Mouse (Mus musculus): ENCODE measurements around the gene Tlcd2.

Tlcd2 gene

GRCm38 (mm10) chr11:75460844-75461742 lies at the start of gene Tlcd2:
Gene Tlcd2, plus strand, starts transcription at chr11:75461715.
- peak; percentile 100 for DNase-seq (ENCODE audit: low read depth, low spot score)

GRCm38 (mm10) chr11:75415096-75415495 lies 46.4 kb upstream of the Tlcd2 start:
- DNase-seq (ENCODE audit: low read depth, low spot score) = no peak

- no peak for DNase-seq (ENCODE audit: low read depth, low spot score)
These were observed 45.5 kb upstream of the Tlcd2 start for GRCm38 (mm10) chr11:75415994-75416393.

GRCm38 (mm10) chr11:75420037-75420436 lies 41.5 kb upstream of the Tlcd2 start:
- no peak for DNase-seq (ENCODE audit: low read depth, low spot score)

GRCm38 (mm10) chr11:75420810-75421374 lies 40.6 kb upstream of the Tlcd2 start:
- DNase-seq (ENCODE audit: low read depth, low spot score) = no peak

- no peak for DNase-seq (ENCODE audit: low read depth, low spot score)
These were observed 40.0 kb upstream of the Tlcd2 start for GRCm38 (mm10) chr11:75421375-75422012.

- DNase-seq (ENCODE audit: low read depth, low spot score) = no peak
These were observed 39.3 kb upstream of the Tlcd2 start, which contains the start of gene Serpinf1 for GRCm38 (mm10) chr11:75422013-75422792. Gene Serpinf1, minus strand, starts transcription at chr11:75422701.

- DNase-seq (ENCODE audit: low read depth, low spot score) = no peak
These were observed 38.4 kb upstream of the Tlcd2 start for GRCm38 (mm10) chr11:75423091-75423490.

GRCm38 (mm10) chr11:75424033-75424432 lies 37.5 kb upstream of the Tlcd2 start:
- DNase-seq (ENCODE audit: low read depth, low spot score) = no peak

GRCm38 (mm10) chr11:75424459-75424858 lies 37.1 kb upstream of the Tlcd2 start:
- DNase-seq (ENCODE audit: low read depth, low spot score) = no peak

GRCm38 (mm10) chr11:75429019-75429705 lies 32.4 kb upstream of the Tlcd2 start:
- DNase-seq (ENCODE audit: low read depth, low spot score) = no peak

GRCm38 (mm10) chr11:75431307-75431706 lies 30.2 kb upstream of the Tlcd2 start:
- no peak for DNase-seq (ENCODE audit: low read depth, low spot score)

- DNase-seq (ENCODE audit: low read depth, low spot score) = peak; percentile 31
These were observed 27.4 kb upstream of the Tlcd2 start for GRCm38 (mm10) chr11:75434138-75434537.

- DNase-seq (ENCODE audit: low read depth, low spot score) = no peak
These were observed 23.3 kb upstream of the Tlcd2 start for GRCm38 (mm10) chr11:75438194-75438593.

- no peak for DNase-seq (ENCODE audit: low read depth, low spot score)
These were observed 22.7 kb upstream of the Tlcd2 start for GRCm38 (mm10) chr11:75438804-75439203.

- no peak for DNase-seq (ENCODE audit: low read depth, low spot score)
These were observed 22.2 kb upstream of the Tlcd2 start, which contains the start of gene Serpinf2 for GRCm38 (mm10) chr11:75439363-75439762. Gene Serpinf2, minus strand, starts transcription at chr11:75439591.

GRCm38 (mm10) chr11:75439951-75440350 lies 21.6 kb upstream of the Tlcd2 start:
- DNase-seq (ENCODE audit: low read depth, low spot score) = no peak

GRCm38 (mm10) chr11:75441034-75441433 lies 20.5 kb upstream of the Tlcd2 start:
- no peak for DNase-seq (ENCODE audit: low read depth, low spot score)

GRCm38 (mm10) chr11:75441601-75442000 lies 19.9 kb upstream of the Tlcd2 start:
- no peak for DNase-seq (ENCODE audit: low read depth, low spot score)

GRCm38 (mm10) chr11:75443711-75444110 lies 17.8 kb upstream of the Tlcd2 start:
- DNase-seq (ENCODE audit: low read depth, low spot score) = peak; percentile 45

- DNase-seq (ENCODE audit: low read depth, low spot score) = no peak
These were observed 12.9 kb upstream of the Tlcd2 start for GRCm38 (mm10) chr11:75448575-75448974.

Measured in R1 (cell line).